Mouse (Mus musculus) layer of hippocampus, postnatal 14 days (tissue): ENCODE measurements around the gene Mroh9. TPM values are rescaled to one million over a fixed set of nuclear protein-coding genes. Genes with fewer than 3 reads are reported as not detected.

ENCODE experiments used
- DNase-seq, 2 experiments: peaks; one replicate each; pipeline ENCODE4 v3.0.0; 2021 to 2022; ENCODE audit warnings: low spot score in 2 of 2, mixed read lengths in 1 of 2
- total RNA-seq, 2 experiments: library from RNA; stranded (reverse); gene quantifications; 2 replicates each; pipeline ENCODE4 v1.2.3; 2021

Gene Mroh9
- total RNA-seq, 2 experiments from 2014 or later, result not detected

DNA sequence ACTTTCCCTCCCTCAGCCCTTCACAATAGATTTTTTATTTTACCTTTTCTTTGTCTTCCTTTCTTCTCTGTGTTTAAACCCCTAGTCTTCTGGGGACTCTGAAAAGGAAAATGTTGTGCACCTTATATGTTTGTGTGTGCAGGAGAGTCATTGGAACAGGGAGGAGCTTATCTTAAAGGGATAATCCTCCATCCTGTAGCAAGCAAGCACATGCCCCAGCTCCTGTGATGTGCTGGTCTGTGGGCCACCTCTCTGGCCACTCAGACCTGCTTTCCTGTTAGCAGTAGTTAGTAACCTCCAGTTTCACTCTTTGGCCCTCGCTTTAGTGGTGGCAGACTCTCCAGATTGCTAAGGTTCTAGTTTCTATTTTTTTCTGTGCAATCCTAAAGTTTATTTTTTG lies 101.0 kb downstream of the Mroh9 start, which contains the start of gene Fmo3:
Gene Fmo3 (minus strand): TSS at position 101 of the 400 bp plus-strand sequence.
- DNase-seq, result no peak

Other genes starting within 250 kb of the Mroh9 start
- 10 to 100 TPM; 21.6 to 23.1 TPM for gene Fmo1, start 219.1 kb downstream of the Mroh9 start, total RNA-seq
- 1 to 10 TPM; 1.2 to 1.7 TPM for gene Fmo2, start 186.9 kb downstream of the Mroh9 start, total RNA-seq
- gene Fmo6, start 148.2 kb downstream of the Mroh9 start, total RNA-seq, result not detected
- gene Fmo3, start 101.1 kb downstream of the Mroh9 start, total RNA-seq, result not detected
- 1 to 10 TPM; 5.9 to 7.1 TPM for gene Prrx1, start 228.0 kb upstream of the Mroh9 start, total RNA-seq